Mouse (Mus musculus): Measurements from ENCODE around the gene Reln. TPM values are rescaled to one million over a fixed set of nuclear protein-coding genes. Genes with fewer than 3 reads are reported as not detected.

Reln gene
- polyA plus RNA-seq, 1 experiment from 2014 or later = 23.9 TPM

DNA sequence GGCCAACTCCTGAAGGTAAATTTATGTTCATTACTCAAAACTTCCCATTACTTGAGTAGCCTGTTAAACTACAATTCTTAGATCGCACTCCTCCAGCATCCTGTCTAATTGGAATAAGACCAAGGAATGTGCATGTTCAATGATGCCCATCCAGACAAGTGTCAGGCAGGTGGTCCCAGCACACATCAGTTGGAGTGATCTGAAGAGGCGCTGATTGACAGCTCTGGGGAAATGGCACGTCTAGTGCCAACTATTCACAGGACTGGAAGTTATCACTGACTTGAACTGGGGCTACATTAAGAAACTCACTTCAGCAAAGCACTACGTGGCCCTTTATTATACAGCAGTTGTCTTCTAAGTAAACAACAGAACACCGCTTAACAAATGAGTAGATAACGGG lies 44.5 kb downstream of the Reln start:
- H3K27ac ChIP-seq (ENCODE audit: low read length) = no peak overlapping the region
- no peaks in the 10 kb centered on the region for H3K4me1 ChIP-seq (ENCODE audit: control insufficient read depth, low read depth, low read length)
- no peak overlapping the region for H3K4me3 ChIP-seq (ENCODE audit: low read depth, low read length)
- H3K27me3 ChIP-seq (ENCODE audit: control insufficient read depth, insufficient read depth, low read depth, low read length) = no peaks in the 10 kb centered on the region
- no peak overlapping the region for H3K9ac ChIP-seq (ENCODE audit: low read depth, low read length)
- no peaks in the 10 kb centered on the region for H3K9me3 ChIP-seq (replicated peaks; ENCODE audit: control insufficient read depth, low read length)
- H3K4me2 ChIP-seq (ENCODE audit: low read depth, low read length) = no peak overlapping the region
- 66% methylated on average over 6 of the region's 6 CpGs for WGBS (ENCODE audit: insufficient replicate concordance)
- H3K36me3 ChIP-seq (ENCODE audit: control insufficient read depth, insufficient read depth) = no peaks in the 10 kb centered on the region
- ATAC-seq (ENCODE audit: low read depth) = no peak

- ATAC-seq (ENCODE audit: low read depth) = no peak
- Histone ChIP-seq H3K27me3 (ENCODE audit: control insufficient read depth, insufficient read depth, low read depth, low read length) (no peaks in the 10 kb centered on the region), H3K9me3 (replicated peaks; ENCODE audit: control insufficient read depth, low read length) (no peaks in the 10 kb centered on the region), H3K4me3 (ENCODE audit: low read depth, low read length) (no peak overlapping the region), H3K27ac (ENCODE audit: low read length) (no peak overlapping the region), H3K36me3 (ENCODE audit: control insufficient read depth, insufficient read depth) (no peaks in the 10 kb centered on the region), H3K4me1 (ENCODE audit: control insufficient read depth, low read depth, low read length) (no peaks in the 10 kb centered on the region), H3K4me2 (ENCODE audit: low read depth, low read length) (no peak overlapping the region), H3K9ac (ENCODE audit: low read depth, low read length) (no peak overlapping the region)
- WGBS (ENCODE audit: insufficient replicate concordance) = 72% methylated on average over 6 of the region's 6 CpGs
Measured at GRCm38 (mm10) chr5:22295161-22295560, 49.3 kb downstream of the Reln start.

- no peak for ATAC-seq (ENCODE audit: low read depth)
- no peak overlapping the region for H3K27ac ChIP-seq (ENCODE audit: low read length)
- no peaks in the 10 kb centered on the region for H3K27me3 ChIP-seq (ENCODE audit: control insufficient read depth, insufficient read depth, low read depth, low read length)
- no peak overlapping the region for H3K4me3 ChIP-seq (ENCODE audit: low read depth, low read length)
- H3K9me3 ChIP-seq (replicated peaks; ENCODE audit: control insufficient read depth, low read length) = no peaks in the 10 kb centered on the region
- no peak overlapping the region for H3K4me2 ChIP-seq (ENCODE audit: low read depth, low read length)
- no peaks in the 10 kb centered on the region for H3K36me3 ChIP-seq (ENCODE audit: control insufficient read depth, insufficient read depth)
- no peaks in the 10 kb centered on the region for H3K4me1 ChIP-seq (ENCODE audit: control insufficient read depth, low read depth, low read length)
- 49% methylated on average over 4 of the region's 4 CpGs for WGBS (ENCODE audit: insufficient replicate concordance)
- H3K9ac ChIP-seq (ENCODE audit: low read depth, low read length) = no peak overlapping the region
Measured at GRCm38 (mm10) chr5:22291409-22291808, 53.1 kb downstream of the Reln start.

DNA sequence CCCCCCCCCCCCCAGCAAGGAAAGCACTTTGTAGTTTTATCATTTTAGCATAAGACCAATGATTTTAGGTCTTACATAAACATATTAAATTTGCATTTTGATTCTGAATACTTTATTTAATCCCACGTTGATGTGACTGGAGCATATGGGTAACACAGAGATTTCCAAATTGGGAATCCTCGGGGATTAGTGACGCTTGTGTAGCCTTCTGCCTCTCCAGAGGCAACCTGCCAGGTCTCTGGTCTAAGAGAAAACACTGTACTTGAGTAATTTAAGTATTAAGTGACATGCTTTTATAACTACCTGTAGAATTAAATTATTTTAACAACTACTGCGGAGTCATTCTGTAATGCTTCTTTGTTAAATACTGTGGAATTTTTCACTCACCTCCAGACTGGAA lies 59.1 kb downstream of the Reln start:
- 64% methylated on average over 4 of the region's 4 CpGs for WGBS (ENCODE audit: insufficient replicate concordance)

GRCm38 (mm10) chr5:22282141-22282665 lies 62.3 kb downstream of the Reln start:
- 73% methylated on average over 7 of the region's 7 CpGs for WGBS (ENCODE audit: insufficient replicate concordance)
- no peaks in the 10 kb centered on the region for H3K27me3 ChIP-seq (ENCODE audit: control insufficient read depth, insufficient read depth, low read depth, low read length)
- no peak overlapping the region for H3K4me3 ChIP-seq (ENCODE audit: low read depth, low read length)
- H3K27ac ChIP-seq (ENCODE audit: low read length) = no peak overlapping the region
- no peak for ATAC-seq (ENCODE audit: low read depth)
- no peaks in the 10 kb centered on the region for H3K4me1 ChIP-seq (ENCODE audit: control insufficient read depth, low read depth, low read length)
- no peak overlapping the region for H3K4me2 ChIP-seq (ENCODE audit: low read depth, low read length)
- H3K9me3 ChIP-seq (replicated peaks; ENCODE audit: control insufficient read depth, low read length) = no peaks in the 10 kb centered on the region; the same call in 1 of the 2 replicates
- no peaks in the 10 kb centered on the region; the same call in 1 of the 2 replicates for H3K36me3 ChIP-seq (ENCODE audit: control insufficient read depth, insufficient read depth)
- H3K9ac ChIP-seq (ENCODE audit: low read depth, low read length) = no peak overlapping the region

More for the DNA sequence above, 59.1 kb downstream of the Reln start:
- Histone ChIP-seq H3K9me3 (replicated peaks; ENCODE audit: control insufficient read depth, low read length) (no peaks in the 10 kb centered on the region), H3K36me3 (ENCODE audit: control insufficient read depth, insufficient read depth) (no peaks in the 10 kb centered on the region), H3K4me1 (ENCODE audit: control insufficient read depth, low read depth, low read length) (no peaks in the 10 kb centered on the region), H3K4me3 (ENCODE audit: low read depth, low read length) (no peak overlapping the region), H3K27ac (ENCODE audit: low read length) (no peak overlapping the region), H3K9ac (ENCODE audit: low read depth, low read length) (no peak overlapping the region), H3K27me3 (ENCODE audit: control insufficient read depth, insufficient read depth, low read depth, low read length) (no peaks in the 10 kb centered on the region), H3K4me2 (ENCODE audit: low read depth, low read length) (no peak overlapping the region)
- ATAC-seq (ENCODE audit: low read depth) = no peak

GRCm38 (mm10) chr5:22280534-22281164 lies 63.9 kb downstream of the Reln start:
- Histone ChIP-seq H3K4me1 (ENCODE audit: control insufficient read depth, low read depth, low read length) (no peaks in the 10 kb centered on the region), H3K27me3 (ENCODE audit: control insufficient read depth, insufficient read depth, low read depth, low read length) (no peaks in the 10 kb centered on the region)
- ATAC-seq (ENCODE audit: low read depth) = no peak

GRCm38 (mm10) chr5:22279201-22279600 lies 65.3 kb downstream of the Reln start:
- H3K9me3 ChIP-seq (replicated peaks; ENCODE audit: control insufficient read depth, low read length) = no peaks in the 10 kb centered on the region; the same call in 1 of the 2 replicates
- no peaks in the 10 kb centered on the region; the same call in 1 of the 2 replicates for H3K36me3 ChIP-seq (ENCODE audit: control insufficient read depth, insufficient read depth)
- H3K4me1 ChIP-seq (ENCODE audit: control insufficient read depth, low read depth, low read length) = no peaks in the 10 kb centered on the region
- 67% methylated on average over 4 of the region's 4 CpGs for WGBS (ENCODE audit: insufficient replicate concordance)
- no peak for ATAC-seq (ENCODE audit: low read depth)
- H3K4me3 ChIP-seq (ENCODE audit: low read depth, low read length) = no peak overlapping the region
- no peak overlapping the region for H3K9ac ChIP-seq (ENCODE audit: low read depth, low read length)
- H3K27ac ChIP-seq (ENCODE audit: low read length) = no peak overlapping the region
- H3K4me2 ChIP-seq (ENCODE audit: low read depth, low read length) = no peak overlapping the region
- H3K27me3 ChIP-seq (ENCODE audit: control insufficient read depth, insufficient read depth, low read depth, low read length) = no peaks in the 10 kb centered on the region

More at GRCm38 (mm10) chr5:22280534-22281164, 63.9 kb downstream of the Reln start:
- H3K27ac ChIP-seq (ENCODE audit: low read length) = no peak overlapping the region
- no peak overlapping the region for H3K4me2 ChIP-seq (ENCODE audit: low read depth, low read length)
- no peaks in the 10 kb centered on the region; the same call in 1 of the 2 replicates for H3K9me3 ChIP-seq (replicated peaks; ENCODE audit: control insufficient read depth, low read length)
- H3K9ac ChIP-seq (ENCODE audit: low read depth, low read length) = no peak overlapping the region
- 32% methylated on average over 2 of the region's 2 CpGs for WGBS (ENCODE audit: insufficient replicate concordance)
- H3K36me3 ChIP-seq (ENCODE audit: control insufficient read depth, insufficient read depth) = no peaks in the 10 kb centered on the region; the same call in 1 of the 2 replicates
- no peak overlapping the region for H3K4me3 ChIP-seq (ENCODE audit: low read depth, low read length)

DNA sequence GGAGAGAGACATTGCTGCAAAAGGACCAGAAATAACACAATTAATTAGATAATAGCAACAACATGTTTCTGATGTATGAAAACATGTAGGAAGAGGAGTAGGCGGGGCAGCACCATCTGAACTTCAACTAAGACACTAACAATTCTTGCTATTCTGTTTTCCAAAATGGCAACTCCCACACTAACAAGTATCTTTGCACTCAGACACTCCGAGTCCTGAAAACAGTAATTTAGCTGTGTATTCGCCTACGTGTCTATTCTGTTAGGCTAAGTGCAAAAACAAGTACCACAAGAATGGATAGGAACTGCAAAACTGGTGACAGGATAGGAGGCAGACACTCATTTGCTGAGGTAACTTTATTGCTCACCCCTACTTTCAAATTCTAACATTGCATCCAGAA lies 70.4 kb downstream of the Reln start:
- no peaks in the 10 kb centered on the region for H3K27me3 ChIP-seq (ENCODE audit: control insufficient read depth, insufficient read depth, low read depth, low read length)

DNA sequence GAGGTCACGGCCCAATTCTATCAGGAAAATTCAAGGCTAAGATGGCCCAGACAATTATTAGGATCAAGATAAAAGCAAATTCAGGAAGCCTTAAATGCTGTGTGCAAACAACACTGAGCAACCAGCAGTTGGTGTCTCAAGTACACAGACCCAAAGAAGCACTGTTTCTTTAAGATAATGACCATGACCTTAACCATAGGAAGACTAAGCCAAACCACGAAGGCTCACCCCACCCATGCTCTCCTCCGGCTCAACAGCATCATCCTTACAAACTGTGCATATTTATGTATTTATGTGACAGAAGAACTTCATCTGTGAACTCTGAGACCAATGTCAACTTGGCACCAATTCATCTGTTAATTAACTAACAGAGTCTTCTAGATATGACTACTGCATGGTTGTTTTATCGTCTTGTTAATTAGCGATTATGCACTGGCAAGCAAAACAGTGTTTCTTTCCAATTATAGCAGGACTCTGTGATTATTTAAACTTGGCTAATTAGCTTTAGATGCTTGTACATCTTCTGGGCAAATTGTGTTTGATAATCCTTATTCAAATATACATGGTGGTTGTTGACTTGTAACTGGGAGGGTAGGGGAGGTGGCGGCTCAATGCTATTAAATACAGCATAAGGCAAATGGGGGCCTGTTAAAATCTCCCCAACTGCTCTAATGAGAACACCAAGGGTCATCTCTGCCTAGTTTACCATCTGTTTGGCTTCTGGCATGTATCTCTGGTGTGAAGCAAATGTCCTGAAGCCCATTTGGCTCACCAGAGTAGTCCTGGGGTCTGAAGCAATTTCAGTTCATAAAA lies 77.8 kb downstream of the Reln start:
- ATAC-seq (ENCODE audit: low read depth) = no peak
- no peaks in the 10 kb centered on the region for H3K9me3 ChIP-seq (replicated peaks; ENCODE audit: control insufficient read depth, low read length)
- H3K36me3 ChIP-seq (ENCODE audit: control insufficient read depth, insufficient read depth) = no peaks in the 10 kb centered on the region
- no peak overlapping the region for H3K9ac ChIP-seq (ENCODE audit: low read depth, low read length)
- no peak overlapping the region for H3K27ac ChIP-seq (ENCODE audit: low read length)
- H3K4me3 ChIP-seq (ENCODE audit: low read depth, low read length) = no peak overlapping the region
- H3K4me1 ChIP-seq (ENCODE audit: control insufficient read depth, low read depth, low read length) = no peaks in the 10 kb centered on the region
- H3K27me3 ChIP-seq (ENCODE audit: control insufficient read depth, insufficient read depth, low read depth, low read length) = no peaks in the 10 kb centered on the region
- H3K4me2 ChIP-seq (ENCODE audit: low read depth, low read length) = no peak overlapping the region
- 46% methylated on average over 6 of the region's 6 CpGs for WGBS (ENCODE audit: insufficient replicate concordance)

More for the DNA sequence above, 70.4 kb downstream of the Reln start:
- Histone ChIP-seq H3K4me3 (ENCODE audit: low read depth, low read length) (no peak overlapping the region), H3K9me3 (replicated peaks; ENCODE audit: control insufficient read depth, low read length) (no peaks in the 10 kb centered on the region; the same call in 1 of the 2 replicates), H3K36me3 (ENCODE audit: control insufficient read depth, insufficient read depth) (no peaks in the 10 kb centered on the region; the same call in 1 of the 2 replicates), H3K27ac (ENCODE audit: low read length) (no peak overlapping the region), H3K9ac (ENCODE audit: low read depth, low read length) (no peak overlapping the region), H3K4me1 (ENCODE audit: control insufficient read depth, low read depth, low read length) (no peaks in the 10 kb centered on the region), H3K4me2 (ENCODE audit: low read depth, low read length) (no peak overlapping the region)
- ATAC-seq (ENCODE audit: low read depth) = no peak
- 56% methylated on average over 4 of the region's 4 CpGs for WGBS (ENCODE audit: insufficient replicate concordance)

Data from liver, embryonic 16.5 days (tissue).